ENCODE assay signal across 17 mouse cellular contexts in the genomic region with DNA sequence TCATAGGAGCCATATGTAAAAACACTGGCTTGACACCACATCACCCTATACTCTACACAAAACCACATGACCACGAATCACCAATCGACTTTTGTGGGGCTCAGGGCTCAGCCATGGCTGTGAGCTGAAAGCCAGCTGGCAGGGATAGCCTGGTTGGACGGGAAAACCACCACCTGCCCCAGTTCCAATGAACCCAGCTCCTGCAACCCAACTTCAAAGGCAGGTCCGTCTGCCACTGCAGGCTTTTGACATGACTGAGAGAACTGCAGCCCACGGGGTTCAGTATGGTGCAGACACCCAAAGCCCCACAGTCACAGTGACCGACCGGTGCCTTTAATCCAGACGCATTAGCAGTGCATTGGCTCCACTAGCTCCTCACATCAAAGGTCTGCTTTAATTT.
DNase-seq lines count a peak whose midpoint lies in the region; ATAC-seq and TF ChIP-seq lines count a peak whose summit lies in the region.
"Had no signal": no experiment of that assay in that cellular context is flagged by ENCODE, and none has a peak within 500 bp of the region (broad histone marks: within the 10 kb centered on the region; RNA-seq: fewer than 3 reads in every experiment).

No protein-coding gene starts in this region.

- WGBS in heart, adult 2 months, result 72% methylated on average over 8 of the region's 8 CpGs
- 84% methylated on average over 8 of the region's 8 CpGs for WGBS in liver, adult 2 months
- 73% methylated on average over 8 of the region's 8 CpGs for WGBS in liver, embryonic 12.5 days (ENCODE audit: insufficient replicate concordance)
- 83% methylated on average over 8 of the region's 8 CpGs for WGBS in kidney, embryonic 14.5 days

- TF ChIP-seq POLR2A in heart, adult 2 months (IDR thresholded peaks at IDR 0.05; ENCODE audit: insufficient read depth, low read depth, low read length), result no peak
- no peak for TF ChIP-seq POLR2A in liver, adult 2 months (IDR thresholded peaks at IDR 0.05; ENCODE audit: extremely low read depth, insufficient read depth, low read length)
- no peak for TF ChIP-seq POLR2A in cortical plate, adult 2 months (IDR thresholded peaks at IDR 0.05; ENCODE audit: extremely low read depth, insufficient read depth, low read length)

- H3K27ac ChIP-seq in heart, adult 2 months, result peak overlapping the region; percentile 38
- no peak overlapping the region for H3K27ac ChIP-seq in liver, adult 2 months (replicated peaks; ENCODE audit: insufficient read depth, low read depth, low read length)
- H3K27ac ChIP-seq in liver, embryonic 12.5 days, result no peak overlapping the region
- 0 out of 2 replicates have a peak overlapping the region, but pooled peaks have one; percentile 1 for H3K27ac ChIP-seq in cortical plate, adult 2 months (ENCODE audit: insufficient read depth, low read length)
- H3K27ac ChIP-seq in kidney, embryonic 14.5 days (ENCODE audit: low read depth, low read length), result no peak overlapping the region
- H3K27ac ChIP-seq: forebrain, embryonic 12.5 days; intestine, embryonic 15.5 days; liver, embryonic 13.5 days; stomach, postnatal 0 days had no signal

- H3K4me2 ChIP-seq in liver, embryonic 12.5 days, result no peak overlapping the region
- no peak overlapping the region for H3K4me2 ChIP-seq in kidney, embryonic 14.5 days (replicated peaks; ENCODE audit: low read depth, low read length)
- H3K4me2 ChIP-seq: forebrain, embryonic 12.5 days; intestine, embryonic 15.5 days; liver, embryonic 13.5 days had no signal

- no peaks in the 10 kb centered on the region for H3K27me3 ChIP-seq in heart, adult 2 months (ENCODE audit: control insufficient read depth, insufficient read depth, low read length)
- no peaks in the 10 kb centered on the region for H3K27me3 ChIP-seq in liver, adult 2 months (ENCODE audit: control insufficient read depth, insufficient read depth, low read length)
- H3K27me3 ChIP-seq in liver, embryonic 12.5 days (replicated peaks), result no peaks in the 10 kb centered on the region
- H3K27me3 ChIP-seq in kidney, embryonic 14.5 days (ENCODE audit: control insufficient read depth, insufficient read depth, low read length), result no peaks in the 10 kb centered on the region
- H3K27me3 ChIP-seq: forebrain, embryonic 12.5 days; intestine, embryonic 15.5 days; liver, embryonic 13.5 days; Patski had no signal

- TF ChIP-seq EP300 in heart, adult 2 months (IDR thresholded peaks at IDR 0.05; ENCODE audit: insufficient read depth, low read depth, low read length), result no peak

- 0 out of 2 replicates have a peak, but pooled peaks cover 2% of the 10 kb centered on the region for H3K9me3 ChIP-seq in liver, embryonic 12.5 days (replicated peaks)
- H3K9me3 ChIP-seq in kidney, embryonic 14.5 days (ENCODE audit: control insufficient read depth, low read length), result no peaks in the 10 kb centered on the region
- H3K9me3 ChIP-seq: forebrain, embryonic 12.5 days; intestine, embryonic 15.5 days; liver, embryonic 13.5 days had no signal

- no peak overlapping the region for H3K9ac ChIP-seq in heart, adult 2 months (ENCODE audit: low read depth, low read length)
- no peak overlapping the region for H3K9ac ChIP-seq in liver, adult 2 months (ENCODE audit: low read depth, low read length)
- no peak overlapping the region for H3K9ac ChIP-seq in liver, embryonic 12.5 days
- no peak overlapping the region for H3K9ac ChIP-seq in kidney, embryonic 14.5 days (ENCODE audit: low read depth, low read length)
- H3K9ac ChIP-seq: forebrain, embryonic 12.5 days; intestine, embryonic 15.5 days; liver, embryonic 13.5 days had no signal

- H3K4me3 ChIP-seq in heart, adult 2 months, result no peak overlapping the region
- no peak overlapping the region for H3K4me3 ChIP-seq in liver, adult 2 months (ENCODE audit: insufficient read depth, low read depth, low read length)
- no peak overlapping the region for H3K4me3 ChIP-seq in liver, embryonic 12.5 days
- H3K4me3 ChIP-seq in cortical plate, adult 2 months (ENCODE audit: insufficient read depth, low read length), result no peak overlapping the region
- no peak overlapping the region for H3K4me3 ChIP-seq in kidney, embryonic 14.5 days (ENCODE audit: low read length)
- H3K4me3 ChIP-seq: forebrain, embryonic 12.5 days; intestine, embryonic 15.5 days; liver, embryonic 13.5 days had no signal

- no peaks in the 10 kb centered on the region for H3K79me2 ChIP-seq in heart, adult 2 months (replicated peaks; ENCODE audit: control insufficient read depth, insufficient read depth, low read length)
- H3K79me2 ChIP-seq in liver, adult 2 months (ENCODE audit: control insufficient read depth, insufficient read depth, low read length), result no peaks in the 10 kb centered on the region

- peak; percentile 43 for DNase-seq in adrenal gland, postnatal 14 days
- DNase-seq in adrenal gland, adult 18-20 months (ENCODE audit: low spot score in 2 of 2), result no peak
- DNase-seq in heart, adult 2 months, result peak; percentile 32 to 43
- no peak for DNase-seq in heart, adult 8-10 months (ENCODE audit: low spot score)
- peak; percentile 51 for DNase-seq in liver, adult 2 months (ENCODE audit: extremely low read depth, low read depth, low spot score)
- DNase-seq: kidney, postnatal 25 days; liver, embryonic 13.5 days; lung, postnatal 10 days; right cerebral cortex, adult 18-20 months; thymus, postnatal 4 days had no signal

- H3K36me3 ChIP-seq in heart, adult 2 months (ENCODE audit: control insufficient read depth, insufficient read depth, low read length), result peaks cover 8% of the 10 kb centered on the region
- H3K36me3 ChIP-seq in liver, adult 2 months (ENCODE audit: control insufficient read depth, insufficient read depth, low read length), result no peaks in the 10 kb centered on the region
- peaks cover 16% of the 10 kb centered on the region for H3K36me3 ChIP-seq in liver, embryonic 12.5 days
- H3K36me3 ChIP-seq in kidney, embryonic 14.5 days (ENCODE audit: control insufficient read depth, insufficient read depth, low read length), result peaks cover 4% of the 10 kb centered on the region; the same call in 1 of the 2 replicates
- H3K36me3 ChIP-seq: forebrain, embryonic 12.5 days; intestine, embryonic 15.5 days had no signal

- no peak for TF ChIP-seq CTCF in heart, adult 2 months (IDR thresholded peaks at IDR 0.05)
- TF ChIP-seq CTCF in liver, adult 2 months (IDR thresholded peaks at IDR 0.05; ENCODE audit: low read depth, low read length), result no peak
- no peak for TF ChIP-seq CTCF in cortical plate, adult 2 months (IDR thresholded peaks at IDR 0.05; ENCODE audit: extremely low read depth, insufficient read depth, low read length)

- ATAC-seq in liver, embryonic 12.5 days, result no peak
- ATAC-seq in kidney, embryonic 14.5 days (ENCODE audit: low FRiP score, low TSS enrichment), result no peak
- ATAC-seq: intestine, embryonic 15.5 days; Patski had no signal

- H3K4me1 ChIP-seq in heart, adult 2 months (ENCODE audit: control insufficient read depth, insufficient read depth, low read length), result peaks cover 8% of the 10 kb centered on the region
- no peaks in the 10 kb centered on the region for H3K4me1 ChIP-seq in liver, adult 2 months (ENCODE audit: control insufficient read depth, insufficient read depth, low read length)
- H3K4me1 ChIP-seq in liver, embryonic 12.5 days, result no peaks in the 10 kb centered on the region
- H3K4me1 ChIP-seq in cortical plate, adult 2 months (ENCODE audit: control insufficient read depth, insufficient read depth, low read length), result no peaks in the 10 kb centered on the region
- no peaks in the 10 kb centered on the region for H3K4me1 ChIP-seq in kidney, embryonic 14.5 days (ENCODE audit: control insufficient read depth, insufficient read depth, low read length)
- H3K4me1 ChIP-seq: forebrain, embryonic 12.5 days had no signal

- intact Hi-C loops in heart, adult 2 months (cut with DNase I), result loop anchor here (5.0 kb wide), 2 partner anchors 78 to 158 kb away; no protein-coding TSS in a partner anchor

Comparison
In these comparisons a context has a peak if more than half of its experiments do, and no peak if none do; other contexts are left out.
1. DNase-seq: peak in adrenal gland, postnatal 14 days (single experiment), heart, adult 2 months (2 of 2) and liver, adult 2 months (single experiment); none in adrenal gland, adult 18-20 months (0 of 2) and heart, adult 8-10 months (single experiment).
2. H3K27ac ChIP-seq: peak in heart, adult 2 months (single experiment) and cortical plate, adult 2 months (single experiment); none in liver, adult 2 months (single experiment), liver, embryonic 12.5 days (single experiment) and kidney, embryonic 14.5 days (single experiment).